Comparison of ENCODE assay signal across 1 mouse cellular context in genomic region chr8:60951271-60951670, GRCm38 (mm10).
TF ChIP-seq lines count a peak whose summit lies in the region.

No protein-coding gene starts in this region.

TF ChIP-seq in CH12.LX, 34 proteins besides CTCF, POLR2A, EP300 and RAD21 (continued from another document):
- TF ChIP-seq TBP (conservative IDR thresholded peaks at IDR 0.05; ENCODE audit: low read depth, low read length) (no peak), MAFK (IDR thresholded peaks at IDR 0.05; ENCODE audit: insufficient replicate concordance, low read length) (no peak), JUN (IDR thresholded peaks at IDR 0.05; ENCODE audit: insufficient read depth, low read depth, low read length) (no peak), CHD1 (IDR thresholded peaks at IDR 0.05; ENCODE audit: low read depth, low read length) (no peak), SMC3 (IDR thresholded peaks at IDR 0.05; ENCODE audit: low read depth, low read length) (no peak)
